Mouse (Mus musculus) lung, embryonic 15.5 days (tissue): ENCODE measurements around the gene Azin2. TPM values are rescaled to one million over a fixed set of nuclear protein-coding genes. Genes with fewer than 3 reads are reported as not detected.
A peak's percentile ranks its signal among the peaks of the same experiment; 100 is the strongest.

Experiments
- ATAC-seq: fragments of 200-750 bp; cut with Nextera tagmentation; 2 replicates; pipeline ENCODE4 v1.8.0; 2017; ENCODE audit warnings: moderate number of reproducible peaks, borderline replicate concordance; ENCODE audit not compliant: low FRiP score, low TSS enrichment; ENCODE audit errors: extremely low read depth
- H3K27ac ChIP-seq: fragments of 300-500 bp; sonication (generic); 2 replicates; pipeline ENCODE4 v1.5.1; 2015; ENCODE audit warnings: moderate library complexity, mild to moderate bottlenecking, inconsistent platforms
- H3K27me3 ChIP-seq: fragments of 300-500 bp; sonication (generic); 2 replicates; pipeline ENCODE4 v1.6.1; 2015; ENCODE audit warnings: inconsistent platforms
- H3K36me3 ChIP-seq: fragments of 300-500 bp; sonication (generic); 2 replicates; pipeline ENCODE4 v1.6.1; 2015; ENCODE audit warnings: inconsistent platforms
- H3K4me1 ChIP-seq: fragments of 300-500 bp; sonication (generic); 2 replicates; pipeline ENCODE4 v1.6.1; 2015; ENCODE audit warnings: inconsistent platforms
- H3K4me2 ChIP-seq: fragments of 300-500 bp; sonication (generic); 2 replicates; pipeline ENCODE4 v1.6.1; 2015; ENCODE audit warnings: inconsistent platforms, mild to moderate bottlenecking, moderate library complexity
- H3K4me3 ChIP-seq: fragments of 300-500 bp; sonication (generic); 2 replicates; pipeline ENCODE4 v1.5.1; 2015; ENCODE audit warnings: mild to moderate bottlenecking, inconsistent platforms
- H3K9ac ChIP-seq: fragments of 300-500 bp; sonication (generic); 2 replicates; pipeline ENCODE4 v1.6.1; 2015; ENCODE audit warnings: inconsistent platforms
- H3K9me3 ChIP-seq: fragments of 300-500 bp; sonication (generic); 2 replicates; pipeline ENCODE4 v1.6.1; 2016; ENCODE audit warnings: inconsistent platforms
- WGBS: fragments of 180-500 bp; shearing (Covaris S2); methylation state at CpG from one replicate; pipeline ENCODE4 v1.1.7; 2015; 5-methylcytosine and 5-hydroxymethylcytosine counted together
- polyA plus RNA-seq: library from polyadenylated mRNA; unstranded; fragments of >200 nt; fragmentation: Nextera tagmentation; extraction: Ambion mirVana; gene quantifications from 2 replicates; pipeline ENCODE4 v1.2.1, GENCODE M21; 2015

The Azin2 gene
- polyA plus RNA-seq, 1 experiment from 2014 or later = 22.5 TPM

GRCm38 (mm10) chr4:128924841-128925606, 37.2 kb downstream of the Azin2 start:
- H3K4me2 ChIP-seq = peak overlapping the region; percentile 66
- 13% methylated on average over 36 of the region's 36 CpGs for WGBS
- ATAC-seq = peak; percentile 67; the same call in 1 of the 2 replicates
- H3K4me3 ChIP-seq = peak overlapping the region; percentile 38
- peaks cover 4% of the 10 kb centered on the region for H3K4me1 ChIP-seq
- H3K27ac ChIP-seq = no peak overlapping the region
- peak overlapping the region; percentile 34; the same call in 1 of the 2 replicates for H3K9ac ChIP-seq
- H3K36me3 ChIP-seq = no peaks in the 10 kb centered on the region
- no peaks in the 10 kb centered on the region for H3K9me3 ChIP-seq
- H3K27me3 ChIP-seq = no peaks in the 10 kb centered on the region; the same call in 1 of the 2 replicates

- WGBS = 88% methylated on average over 3 of the region's 3 CpGs
- H3K4me2 ChIP-seq = no peak overlapping the region
- no peaks in the 10 kb centered on the region for H3K36me3 ChIP-seq
- H3K9ac ChIP-seq = no peak overlapping the region
- no peak overlapping the region for H3K4me3 ChIP-seq
- H3K27ac ChIP-seq = no peak overlapping the region
- H3K4me1 ChIP-seq = peaks cover 10% of the 10 kb centered on the region
- ATAC-seq = no peak
- no peaks in the 10 kb centered on the region; the same call in 1 of the 2 replicates for H3K27me3 ChIP-seq
- H3K9me3 ChIP-seq = no peaks in the 10 kb centered on the region
These were observed 38.6 kb downstream of the Azin2 start for GRCm38 (mm10) chr4:128923603-128924002.

- no peak overlapping the region for H3K9ac ChIP-seq
- no peaks in the 10 kb centered on the region; the same call in 1 of the 2 replicates for H3K27me3 ChIP-seq
- no peak for ATAC-seq
- WGBS = 15% methylated on average over 10 of the region's 10 CpGs
- H3K4me2 ChIP-seq = peak overlapping the region; percentile 26; the same call in 1 of the 2 replicates
- H3K9me3 ChIP-seq = no peaks in the 10 kb centered on the region
- H3K27ac ChIP-seq = peak overlapping the region; percentile 15; the same call in 1 of the 2 replicates
- peaks cover 22% of the 10 kb centered on the region for H3K4me1 ChIP-seq
- no peak overlapping the region for H3K4me3 ChIP-seq
- H3K36me3 ChIP-seq = no peaks in the 10 kb centered on the region
These were observed 43.1 kb downstream of the Azin2 start for GRCm38 (mm10) chr4:128919106-128919505.

GRCm38 (mm10) chr4:128918187-128918586, 44.1 kb downstream of the Azin2 start:
- peak overlapping the region; percentile 81 for H3K27ac ChIP-seq
- 13% methylated on average over 3 of the region's 3 CpGs for WGBS
- peak; percentile 87 for ATAC-seq
- peaks cover 22% of the 10 kb centered on the region for H3K4me1 ChIP-seq
- no peaks in the 10 kb centered on the region for H3K9me3 ChIP-seq
- no peak overlapping the region for H3K4me3 ChIP-seq
- H3K9ac ChIP-seq = no peak overlapping the region
- H3K36me3 ChIP-seq = no peaks in the 10 kb centered on the region
- H3K4me2 ChIP-seq = peak overlapping the region; percentile 25
- H3K27me3 ChIP-seq = no peaks in the 10 kb centered on the region; the same call in 1 of the 2 replicates

GRCm38 (mm10) chr4:128917756-128918155, 44.5 kb downstream of the Azin2 start:
- peak overlapping the region; percentile 25; the same call in 1 of the 2 replicates for H3K4me2 ChIP-seq
- H3K27ac ChIP-seq = peak overlapping the region; percentile 81
- H3K27me3 ChIP-seq = no peaks in the 10 kb centered on the region; the same call in 1 of the 2 replicates
- no peak overlapping the region for H3K4me3 ChIP-seq
- peak; percentile 21 for ATAC-seq
- no peak overlapping the region for H3K9ac ChIP-seq
- no peaks in the 10 kb centered on the region for H3K9me3 ChIP-seq
- peaks cover 22% of the 10 kb centered on the region for H3K4me1 ChIP-seq
- H3K36me3 ChIP-seq = no peaks in the 10 kb centered on the region
- WGBS = 57% methylated on average over 6 of the region's 6 CpGs

- H3K4me3 ChIP-seq = no peak overlapping the region
- peak overlapping the region; percentile 81 for H3K27ac ChIP-seq
- H3K36me3 ChIP-seq = no peaks in the 10 kb centered on the region
- no peaks in the 10 kb centered on the region; the same call in 1 of the 2 replicates for H3K27me3 ChIP-seq
- peaks cover 22% of the 10 kb centered on the region for H3K4me1 ChIP-seq
- H3K9ac ChIP-seq = no peak overlapping the region
- no peaks in the 10 kb centered on the region for H3K9me3 ChIP-seq
- WGBS = 44% methylated on average over 3 of the region's 3 CpGs
- no peak overlapping the region for H3K4me2 ChIP-seq
- ATAC-seq = no peak
These were observed 45.1 kb downstream of the Azin2 start for GRCm38 (mm10) chr4:128917119-128917518.

- 17% methylated on average over 4 of the region's 4 CpGs for WGBS
- no peak for ATAC-seq
- no peaks in the 10 kb centered on the region for H3K9me3 ChIP-seq
- H3K4me1 ChIP-seq = peaks cover 17% of the 10 kb centered on the region
- H3K27ac ChIP-seq = no peak overlapping the region
- H3K36me3 ChIP-seq = no peaks in the 10 kb centered on the region
- no peak overlapping the region for H3K9ac ChIP-seq
- H3K4me3 ChIP-seq = no peak overlapping the region
- H3K4me2 ChIP-seq = no peak overlapping the region
- H3K27me3 ChIP-seq = no peaks in the 10 kb centered on the region
These were observed 48.4 kb downstream of the Azin2 start for GRCm38 (mm10) chr4:128913794-128914193.

- H3K27ac ChIP-seq = no peak overlapping the region
- 88% methylated on average over 10 of the region's 10 CpGs for WGBS
These were observed 50.2 kb downstream of the Azin2 start for GRCm38 (mm10) chr4:128912085-128912484.

GRCm38 (mm10) chr4:128910276-128911063, 51.8 kb downstream of the Azin2 start:
- H3K27ac ChIP-seq = no peak overlapping the region
- WGBS = 72% methylated on average over 8 of the region's 8 CpGs
- H3K9ac ChIP-seq = no peak overlapping the region
- H3K36me3 ChIP-seq = no peaks in the 10 kb centered on the region
- no peaks in the 10 kb centered on the region for H3K9me3 ChIP-seq
- ATAC-seq = no peak
- H3K4me1 ChIP-seq = peaks cover 9% of the 10 kb centered on the region; the same call in 1 of the 2 replicates
- H3K4me3 ChIP-seq = no peak overlapping the region
- H3K27me3 ChIP-seq = no peaks in the 10 kb centered on the region
- H3K4me2 ChIP-seq = no peak overlapping the region

More at GRCm38 (mm10) chr4:128912085-128912484, 50.2 kb downstream of the Azin2 start:
- Histone ChIP-seq H3K9me3 (no peaks in the 10 kb centered on the region), H3K27me3 (no peaks in the 10 kb centered on the region), H3K36me3 (no peaks in the 10 kb centered on the region), H3K9ac (no peak overlapping the region), H3K4me2 (no peak overlapping the region), H3K4me3 (no peak overlapping the region), H3K4me1 (peaks cover 7% of the 10 kb centered on the region)
- ATAC-seq = no peak

GRCm38 (mm10) chr4:128909378-128909831, 52.8 kb downstream of the Azin2 start:
- Histone ChIP-seq H3K4me3 (no peak overlapping the region), H3K9me3 (no peaks in the 10 kb centered on the region), H3K27ac (no peak overlapping the region), H3K4me2 (no peak overlapping the region), H3K36me3 (no peaks in the 10 kb centered on the region), H3K27me3 (no peaks in the 10 kb centered on the region), H3K9ac (no peak overlapping the region), H3K4me1 (peaks cover 9% of the 10 kb centered on the region; the same call in 1 of the 2 replicates)
- 87% methylated on average over 14 of the region's 14 CpGs for WGBS
- no peak for ATAC-seq

GRCm38 (mm10) chr4:128908586-128909377, 53.5 kb downstream of the Azin2 start:
- Histone ChIP-seq H3K4me1 (peaks cover 9% of the 10 kb centered on the region; the same call in 1 of the 2 replicates), H3K9me3 (no peaks in the 10 kb centered on the region), H3K4me2 (no peak overlapping the region), H3K36me3 (no peaks in the 10 kb centered on the region), H3K9ac (no peak overlapping the region), H3K27ac (no peak overlapping the region), H3K4me3 (no peak overlapping the region), H3K27me3 (no peaks in the 10 kb centered on the region)
- ATAC-seq = no peak
- 62% methylated on average over 24 of the region's 24 CpGs for WGBS
